Mouse (Mus musculus): ENCODE measurements around the gene Efcc1.

Gene Efcc1

GRCm38 (mm10) chr6:87804886-87805285 is 74.2 kb downstream of the Efcc1 start:
- DNase-seq (ENCODE audit: low spot score) = no peak

DNA sequence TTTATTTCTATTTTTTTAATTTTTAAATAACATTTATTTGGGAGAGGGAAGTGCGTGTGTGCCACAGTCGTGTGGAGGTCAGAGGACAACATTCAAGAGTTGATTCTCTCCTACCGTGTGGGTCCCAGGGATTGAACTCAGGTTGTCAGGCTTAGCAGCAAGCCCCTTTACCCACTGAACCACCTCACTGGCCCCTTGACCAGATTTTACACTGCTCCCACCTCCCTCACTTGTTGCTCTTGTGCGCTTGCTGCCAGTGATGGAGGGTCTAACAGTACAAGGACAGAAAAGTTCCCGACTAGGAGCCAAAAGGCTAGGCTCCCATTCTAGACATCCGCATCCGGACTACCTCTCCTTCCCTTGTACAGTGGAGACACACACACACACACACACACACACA is 74.8 kb downstream of the Efcc1 start:
- no peak for DNase-seq (ENCODE audit: low spot score)
